Mouse (Mus musculus) frontal cortex, adult 2 months (tissue): ENCODE measurements at regions not wholly inside any gene's neighbourhood (a gene's known extent, or its start where the extent isn't known, plus 50 kb on each side); places are given as distances from the start of the nearest gene placed in this dataset.
A peak's percentile ranks its signal among the peaks of the same experiment; 100 is the strongest.

Experiments used
- DNase-seq, 2 experiments: peaks; one replicate each; pipeline ENCODE4 v3.0.0; 2022; ENCODE audit warnings: low spot score in 1 of 2; ENCODE audit errors: extremely low spot score in 1 of 2

DNA sequence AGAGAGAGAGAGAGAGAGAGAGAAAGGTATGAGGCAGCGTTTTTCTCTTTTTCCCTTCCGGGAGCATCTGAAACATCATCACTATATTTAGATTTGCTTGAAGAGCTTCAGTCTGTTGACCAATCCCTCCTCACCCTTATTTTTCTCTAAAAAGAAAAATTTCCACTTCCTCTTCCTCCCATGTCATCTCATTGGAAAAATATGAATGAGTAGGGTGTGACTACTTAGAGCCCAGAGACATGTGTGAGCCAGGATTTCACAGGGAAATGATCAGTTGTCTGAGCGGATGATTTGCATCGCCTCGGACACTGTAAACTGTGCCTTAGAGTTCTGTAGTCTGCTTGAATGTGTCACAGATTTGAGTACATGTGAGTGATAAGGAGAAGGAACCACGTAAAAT is 111.3 kb upstream of the Ptger4 start:
- no peak for DNase-seq

DNA sequence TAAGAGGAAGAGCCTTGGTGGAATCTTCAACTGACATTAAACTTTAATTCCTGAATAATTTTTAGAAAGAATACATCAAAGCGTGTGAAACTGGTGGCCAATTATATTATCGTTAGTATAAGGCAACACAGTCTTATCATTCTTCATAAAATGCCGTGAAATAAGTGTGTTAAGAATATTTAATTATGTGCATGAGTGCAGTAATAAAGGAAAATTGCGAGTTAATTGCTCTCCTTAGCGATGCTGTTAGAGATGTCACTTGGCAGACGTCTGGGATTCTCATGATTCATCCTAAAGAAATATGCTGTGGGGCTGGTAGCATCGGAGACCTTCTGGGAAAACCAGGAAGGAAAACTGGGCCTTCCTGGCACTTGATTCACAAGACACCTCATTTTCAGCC is 110.3 kb upstream of the Ptger4 start:
- DNase-seq, result no peak

DNA sequence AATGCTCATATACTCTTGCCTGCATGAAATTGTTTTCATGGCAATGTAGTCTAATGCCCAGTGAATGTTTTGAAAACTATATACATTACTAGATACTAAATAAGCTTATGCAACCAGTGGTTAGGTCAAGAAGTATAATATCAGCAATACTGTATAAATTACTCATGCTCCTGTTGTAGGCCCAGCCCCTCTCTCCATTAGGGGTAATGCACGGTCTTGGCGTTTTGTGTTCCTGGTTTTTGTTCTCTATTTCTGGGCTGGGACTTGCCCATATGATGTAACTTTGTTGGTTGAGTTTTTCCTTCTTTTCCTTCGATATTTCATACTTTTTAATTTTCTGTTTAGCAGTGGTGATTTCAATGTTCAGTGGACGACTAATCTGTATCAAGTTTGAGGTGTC is 104.9 kb upstream of the Ptger4 start:
- DNase-seq, result no peak

DNA sequence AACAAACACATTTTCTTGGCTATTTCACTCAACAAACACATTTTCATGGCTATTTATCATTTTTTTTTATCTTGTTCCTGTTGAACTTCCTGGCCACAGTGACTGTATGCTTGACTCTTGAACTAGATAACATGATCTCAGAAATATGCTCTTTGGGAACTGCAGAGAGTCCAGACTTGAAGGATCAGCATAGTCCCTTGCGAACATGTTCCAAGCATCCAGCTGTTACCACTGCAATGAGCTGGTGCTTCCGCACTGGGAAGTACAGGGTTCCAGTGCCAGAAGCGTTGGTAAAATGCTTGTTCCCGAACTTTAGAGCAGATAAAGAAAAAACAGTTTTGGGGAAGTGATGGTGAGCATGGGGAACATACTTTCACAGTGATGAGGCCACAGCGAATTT is 103.7 kb upstream of the Ptger4 start:
- no peak for DNase-seq

DNA sequence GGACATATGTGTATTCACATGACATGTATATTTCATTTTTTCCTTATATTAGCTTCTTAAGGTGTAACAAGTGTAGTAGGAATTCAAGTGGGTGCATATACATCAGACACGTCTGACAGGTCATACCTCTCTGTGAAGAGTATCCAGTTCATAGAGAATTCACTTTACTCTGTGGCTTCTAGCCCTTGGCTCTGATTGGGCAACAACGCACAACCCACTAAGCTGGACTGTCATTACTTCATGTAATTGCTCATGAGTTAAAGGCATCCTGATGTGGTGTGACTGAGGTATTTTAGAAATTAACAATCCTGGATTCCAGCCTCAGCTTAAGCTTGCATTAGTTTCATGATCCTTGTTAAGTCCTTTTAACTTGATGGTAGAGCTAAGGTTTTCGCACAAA is 103.0 kb upstream of the Ptger4 start:
- no peak for DNase-seq

DNA sequence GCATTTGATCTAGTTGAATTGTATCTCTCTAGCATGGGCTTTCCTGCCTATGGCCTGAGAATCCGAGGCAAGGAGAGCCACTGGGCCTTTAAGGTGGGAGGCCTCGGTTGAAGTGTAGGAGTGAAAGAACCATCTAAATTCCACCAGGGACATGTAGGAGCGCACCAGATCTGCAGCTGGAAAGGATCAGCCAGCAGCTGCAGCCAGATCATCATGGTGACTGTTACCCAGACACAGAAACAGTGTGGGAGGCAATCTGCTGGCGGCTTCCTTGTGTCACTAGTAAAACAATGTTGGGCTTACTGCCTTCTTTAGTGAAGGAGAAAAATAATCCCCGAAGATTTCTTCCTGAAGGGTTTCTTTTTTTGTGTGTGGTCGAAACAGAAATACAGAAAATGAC is 99.8 kb upstream of the Ptger4 start:
- DNase-seq, result peak in 1 of 2 experiments; percentile 17

DNA sequence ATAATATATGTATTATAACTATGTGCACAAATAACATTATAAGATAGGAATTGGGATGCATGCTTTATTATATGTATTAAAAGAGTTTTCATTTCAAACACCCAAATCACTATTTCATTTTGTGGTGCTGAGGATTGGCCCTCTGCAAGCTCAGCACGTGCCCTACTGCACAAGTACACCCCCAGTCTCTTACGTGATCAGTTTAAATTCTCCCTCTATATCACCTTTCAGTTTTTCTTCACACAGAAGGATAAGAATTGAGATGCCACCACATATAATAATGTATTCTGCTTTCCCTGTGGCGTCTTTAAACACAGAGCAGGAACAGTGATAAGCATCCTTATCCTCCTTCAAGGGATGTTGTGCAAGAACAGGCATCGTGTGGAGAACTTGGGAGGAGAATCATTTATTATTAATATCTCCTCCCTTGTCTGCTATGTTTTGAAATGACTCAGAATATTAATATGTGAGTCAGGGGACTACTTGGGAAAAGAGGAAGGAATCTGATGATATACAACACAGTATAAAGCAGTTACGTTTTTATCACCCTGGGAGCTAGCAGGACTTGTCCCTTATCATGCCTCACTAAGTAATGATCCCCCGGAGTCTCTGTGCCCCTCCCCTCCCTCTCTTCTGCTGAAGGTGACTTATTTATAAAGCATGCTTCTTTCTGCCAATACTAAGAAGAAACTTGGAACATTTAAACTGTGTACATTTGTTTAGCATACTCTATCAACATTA is 91.7 kb upstream of the Ptger4 start:
- DNase-seq, result no peak

DNA sequence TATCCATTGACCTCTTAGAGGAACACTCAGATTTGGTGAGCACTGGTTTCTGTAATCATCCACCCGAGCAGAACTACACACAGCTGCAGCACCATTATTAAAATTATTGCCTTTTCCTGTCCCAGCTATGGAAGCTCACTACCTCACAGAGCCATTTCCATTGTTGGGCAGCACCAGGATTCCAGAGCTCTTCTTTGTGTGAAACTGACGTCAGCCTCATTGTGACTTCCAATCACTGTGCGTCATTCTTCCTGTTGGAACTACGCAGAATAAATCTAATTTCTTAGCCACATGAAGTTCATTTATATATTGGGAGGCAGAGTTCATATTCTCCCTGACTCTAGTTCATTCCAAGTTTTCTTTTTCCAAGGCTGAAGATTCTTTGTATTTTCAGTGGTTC is 83.0 kb upstream of the Ptger4 start:
- no peak for DNase-seq

DNA sequence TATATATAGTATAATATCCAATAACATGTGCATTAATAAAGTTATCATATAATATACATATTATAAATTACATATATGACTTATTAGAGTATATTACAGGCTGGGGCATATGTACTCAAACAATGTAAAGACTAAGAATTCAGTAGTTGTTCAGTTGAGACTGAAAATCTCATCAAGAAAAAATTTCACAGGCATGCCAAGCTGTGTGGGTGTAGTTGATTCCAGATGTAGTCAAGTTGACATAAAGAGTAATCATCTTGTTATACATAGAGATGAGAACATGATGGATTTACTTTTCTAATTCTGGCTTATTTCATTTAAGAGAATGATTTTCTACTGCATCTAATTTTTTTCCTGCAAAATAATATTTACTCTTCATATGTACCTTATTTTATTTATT is 77.7 kb upstream of the Ptger4 start:
- DNase-seq, result no peak

DNA sequence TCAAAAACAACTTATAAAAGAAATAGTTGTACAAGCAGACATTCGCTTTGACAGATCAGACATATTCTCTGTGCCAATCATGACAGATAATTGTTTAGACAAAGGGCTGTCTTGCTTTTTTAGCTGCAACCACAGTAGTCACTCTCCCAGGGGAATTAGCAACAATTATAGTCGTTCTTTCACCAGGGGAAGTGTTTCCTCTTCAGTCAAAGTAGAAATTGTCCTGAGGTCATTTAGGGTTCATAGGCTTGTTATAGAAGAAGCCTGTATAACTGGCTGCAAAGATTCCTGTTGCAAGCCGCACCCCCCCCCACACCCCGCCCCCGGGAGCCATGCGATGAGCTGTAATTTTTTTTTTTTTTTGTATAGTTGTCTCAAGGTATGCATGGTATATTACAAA is 68.2 kb upstream of the Ptger4 start:
- no peak for DNase-seq

DNA sequence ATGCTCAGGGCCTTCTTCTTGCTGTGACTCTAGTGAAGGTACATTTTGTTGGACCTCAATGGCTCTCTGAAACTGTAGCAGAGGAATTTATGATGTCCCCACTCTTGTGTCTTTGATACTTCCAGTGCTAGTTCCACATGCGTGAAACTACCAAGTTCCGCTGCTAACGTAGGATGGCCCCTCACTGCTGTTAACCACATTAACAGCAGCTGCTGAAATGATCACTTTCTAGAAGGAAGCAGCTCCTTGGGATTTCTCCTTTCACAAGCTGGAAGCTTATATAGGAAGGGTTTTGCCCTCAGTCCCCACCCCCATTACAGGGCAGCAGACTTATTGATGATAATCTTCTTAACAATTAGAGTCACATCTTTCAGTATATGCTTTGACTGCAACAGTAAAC is 66.0 kb upstream of the Ptger4 start:
- no peak for DNase-seq

DNA sequence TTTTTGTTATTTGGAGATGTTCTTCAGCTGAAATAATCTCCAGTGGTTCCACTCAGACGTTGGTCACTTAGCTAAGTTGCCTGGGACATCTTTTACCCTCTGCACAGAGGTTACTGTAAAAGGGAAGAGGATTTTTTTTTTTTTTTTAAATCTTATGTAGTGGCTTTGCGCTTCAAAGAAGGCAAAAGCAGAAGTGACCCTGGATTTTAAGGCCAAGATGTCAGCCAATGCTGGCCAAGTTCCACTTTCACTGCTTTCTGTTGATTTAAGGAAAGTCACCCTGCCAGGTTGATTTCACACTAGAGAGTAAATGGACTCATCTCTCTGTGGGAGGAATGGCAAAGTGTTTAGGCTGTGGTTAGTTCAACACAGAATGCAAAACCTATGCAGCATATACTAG is 58.4 kb upstream of the Ptger4 start:
- no peak for DNase-seq

DNA sequence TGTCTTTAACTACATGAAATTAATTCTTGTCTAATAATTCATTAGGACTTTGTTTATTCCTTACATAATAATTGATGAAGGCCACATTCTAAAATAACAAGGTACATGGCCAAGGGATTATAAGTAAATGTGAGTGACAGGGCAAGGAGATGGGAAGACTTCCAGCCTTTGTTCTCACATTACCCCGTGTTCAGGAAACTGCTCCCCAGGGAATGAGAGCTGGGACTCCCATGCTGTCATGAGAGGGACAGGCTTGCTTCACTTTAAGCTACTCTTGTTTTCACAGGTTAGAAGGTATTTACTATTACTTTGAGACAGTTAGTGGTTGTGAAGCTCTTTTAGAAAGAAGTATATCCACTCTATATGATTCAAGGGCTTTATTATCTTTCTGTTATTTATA is 55.8 kb upstream of the Ptger4 start:
- no peak for DNase-seq

DNA sequence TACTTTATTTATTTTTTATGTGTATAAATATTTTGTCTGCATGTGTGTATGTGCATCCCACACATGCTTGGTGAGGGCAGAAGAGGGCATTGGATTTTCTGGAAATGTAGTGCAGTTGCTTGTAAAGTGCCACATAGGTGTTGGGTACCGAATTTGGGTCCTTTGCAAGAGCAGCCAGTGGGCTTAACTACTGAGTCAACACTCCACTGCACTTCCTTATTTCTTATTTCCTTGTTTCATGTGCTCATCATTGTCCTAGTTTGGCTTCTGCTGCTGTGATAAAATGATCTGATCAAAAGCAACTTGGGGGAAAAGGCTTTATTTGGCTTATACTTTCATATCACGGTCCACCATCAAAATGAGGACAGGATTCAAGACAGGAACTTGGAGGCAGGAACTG is 53.0 kb upstream of the Ptger4 start:
- no peak for DNase-seq
